Mouse (Mus musculus) CH12.LX (cell line): Measurements from ENCODE around the gene Tns4. TPM values are rescaled to one million over a fixed set of nuclear protein-coding genes. Genes with fewer than 3 reads are reported as not detected.

Source experiments
- DNase-seq: peaks from one replicate; pipeline ENCODE4 v3.0.0-alpha.2; 2013; ENCODE audit errors: extremely low read depth
- H3K27ac ChIP-seq: 2 replicates; pipeline ENCODE4 v1.5.1; 2012; ENCODE audit warnings: low read depth, mild to moderate bottlenecking, control low read depth, moderate library complexity; ENCODE audit not compliant: insufficient read depth
- H3K27me3 ChIP-seq: replicated peaks from 2 replicates; pipeline ENCODE3; 2012; ENCODE audit warnings: inconsistent platforms
- H3K36me3 ChIP-seq, 2 experiments: replicated peaks in 1 of 2; 2 replicates each; pipeline versions ENCODE3 to v1.6.1; 2012; ENCODE audit warnings: inconsistent platforms in 1 of 2, low read length in 1 of 2, mild to moderate bottlenecking in 1 of 2, mixed read lengths in 1 of 2, moderate library complexity in 1 of 2; ENCODE audit not compliant: control insufficient read depth in 1 of 2, insufficient read depth in 1 of 2
- H3K4me1 ChIP-seq, 2 experiments: 2 replicates each; pipeline ENCODE4 v1.6.1; 2012; ENCODE audit warnings: inconsistent platforms in 1 of 2, moderate library complexity in 1 of 2; ENCODE audit not compliant: insufficient read depth in 2 of 2, control insufficient read depth in 1 of 2
- H3K4me2 ChIP-seq: 2 replicates; pipeline ENCODE4 v1.6.1; 2012; ENCODE audit warnings: low read depth, mild to moderate bottlenecking, control low read depth; ENCODE audit not compliant: poor library complexity, insufficient read depth, severe bottlenecking
- H3K4me3 ChIP-seq, 3 experiments: fragments of 150-350 bp in 1 of 3; sonication (generic) in 1 of 3; replicated peaks in 1 of 3; 2 replicates each; pipeline versions ENCODE3 to v1.5.1; 2011 to 2012; ENCODE audit warnings: low read depth in 2 of 3, low read length in 2 of 3, mild to moderate bottlenecking in 2 of 3, moderate library complexity in 2 of 3, control low read depth in 1 of 3, improper control_type of control experiment in 1 of 3, inconsistent platforms in 1 of 3, mixed read lengths in 1 of 3; ENCODE audit not compliant: poor library complexity in 1 of 3
- H3K79me2 ChIP-seq: replicated peaks from 2 replicates; pipeline ENCODE4 v1.6.1; 2012; ENCODE audit warnings: mild to moderate bottlenecking, moderate library complexity; ENCODE audit not compliant: control insufficient read depth, poor library complexity, insufficient read depth, severe bottlenecking; ENCODE audit errors: extremely low read depth
- H3K9ac ChIP-seq: 2 replicates; pipeline ENCODE4 v1.6.1; 2012; ENCODE audit warnings: low read depth, mild to moderate bottlenecking, control low read depth, moderate library complexity; ENCODE audit not compliant: insufficient read depth
- H3K9me3 ChIP-seq: replicated peaks from 2 replicates; pipeline ENCODE3; 2012; ENCODE audit warnings: low read length, inconsistent platforms, mixed read lengths
- CHD2 ChIP-seq: IDR thresholded peaks from 2 replicates; pipeline ENCODE4 v1.6.1; 2011; ENCODE audit warnings: low read length, improper control_type of control experiment
- CTCF ChIP-seq, 2 experiments: IDR thresholded peaks in 1 of 2; conservative IDR thresholded peaks in 1 of 2; 2 replicates each; pipeline ENCODE4 v1.5.1; 2011 to 2012; ENCODE audit warnings: low read depth in 2 of 2, low read length in 2 of 2, improper control_type of control experiment in 1 of 2, inconsistent platforms in 1 of 2, mild to moderate bottlenecking in 1 of 2, moderate library complexity in 1 of 2
- ELF1 ChIP-seq: IDR thresholded peaks from 2 replicates; pipeline ENCODE4 v1.6.1; 2014; ENCODE audit warnings: low read depth, mild to moderate bottlenecking, inconsistent platforms, low read length, improper control_type of control experiment
- EP300 ChIP-seq: IDR thresholded peaks from 2 replicates; pipeline ENCODE4 v1.6.1; 2011; ENCODE audit warnings: low read length, improper control_type of control experiment
- GABPA ChIP-seq: IDR thresholded peaks from 2 replicates; pipeline ENCODE4 v1.6.1; 2012; ENCODE audit warnings: low read depth, low read length, improper control_type of control experiment, inconsistent platforms; ENCODE audit not compliant: insufficient replicate concordance
- IRF4 ChIP-seq: IDR thresholded peaks from 2 replicates; pipeline ENCODE4 v1.6.1; 2014; ENCODE audit warnings: low read depth, mild to moderate bottlenecking, inconsistent platforms, low read length, improper control_type of control experiment
- KAT2A ChIP-seq: IDR thresholded peaks from 2 replicates; pipeline ENCODE4 v1.6.1; 2012; ENCODE audit warnings: low read length, improper control_type of control experiment, inconsistent platforms; ENCODE audit not compliant: insufficient replicate concordance
- MAX ChIP-seq: IDR thresholded peaks from 2 replicates; pipeline ENCODE4 v1.6.1; 2011; ENCODE audit warnings: low read length, improper control_type of control experiment
- MAZ ChIP-seq: IDR thresholded peaks from 2 replicates; pipeline ENCODE4 v1.6.1; 2012; ENCODE audit warnings: low read depth, mild to moderate bottlenecking, inconsistent platforms, low read length, improper control_type of control experiment, moderate library complexity
- MEF2A ChIP-seq: IDR thresholded peaks from 2 replicates; pipeline ENCODE4 v1.6.1; 2014; ENCODE audit warnings: low read depth, mild to moderate bottlenecking, inconsistent platforms, low read length, improper control_type of control experiment, borderline replicate concordance
- MXI1 ChIP-seq: IDR thresholded peaks from 2 replicates; pipeline ENCODE4 v1.6.1; 2011; ENCODE audit warnings: mild to moderate bottlenecking, low read depth, low read length, improper control_type of control experiment
- MYC ChIP-seq: IDR thresholded peaks from 2 replicates; pipeline ENCODE4 v1.6.1; 2011; ENCODE audit warnings: low read depth, mild to moderate bottlenecking, improper control_type of control experiment, low read length
- NRF1 ChIP-seq: IDR thresholded peaks from 2 replicates; pipeline ENCODE4 v1.6.1; 2014; ENCODE audit warnings: low read depth, mild to moderate bottlenecking, inconsistent platforms, low read length, improper control_type of control experiment, moderate library complexity
- PAX5 ChIP-seq: IDR thresholded peaks from 2 replicates; pipeline ENCODE4 v1.6.1; 2012; ENCODE audit warnings: low read length, inconsistent platforms, mixed read lengths
- POLR2A ChIP-seq: IDR thresholded peaks from 2 replicates; pipeline ENCODE4 v1.6.1; 2011; ENCODE audit warnings: low read depth, mild to moderate bottlenecking, improper control_type of control experiment, low read length
- RAD21 ChIP-seq: IDR thresholded peaks from 2 replicates; pipeline ENCODE4 v1.6.1; 2011; ENCODE audit warnings: low read depth, mild to moderate bottlenecking, low read length, improper control_type of control experiment, moderate library complexity
- RCOR1 ChIP-seq: conservative IDR thresholded peaks from 2 replicates; pipeline ENCODE4 v1.6.1; 2012; ENCODE audit warnings: low read depth, mild to moderate bottlenecking, inconsistent platforms, low read length, improper control_type of control experiment
- SIN3A ChIP-seq: IDR thresholded peaks from 2 replicates; pipeline ENCODE4 v1.6.1; 2012; ENCODE audit warnings: low read length, improper control_type of control experiment, inconsistent platforms
- TBP ChIP-seq: conservative IDR thresholded peaks from 2 replicates; pipeline ENCODE4 v1.6.1; 2011; ENCODE audit warnings: low read depth, low read length, improper control_type of control experiment
- UBTF ChIP-seq: IDR thresholded peaks from 2 replicates; pipeline ENCODE4 v1.6.1; 2012; ENCODE audit warnings: low read depth, mild to moderate bottlenecking, inconsistent platforms, low read length, improper control_type of control experiment, moderate library complexity
- ZKSCAN1 ChIP-seq: IDR thresholded peaks from 2 replicates; pipeline ENCODE4 v1.6.1; 2012; ENCODE audit warnings: low read depth, inconsistent platforms, low read length, improper control_type of control experiment, borderline replicate concordance
- ZMIZ1 ChIP-seq: IDR thresholded peaks from 2 replicates; pipeline ENCODE4 v1.6.1; 2012; ENCODE audit warnings: low read depth, mild to moderate bottlenecking, inconsistent platforms, low read length, improper control_type of control experiment
- dilution Hi-C: fragments of 300-500 bp; cut with MboI; formaldehyde crosslinking; loops from 2 replicates; pipeline ENCODE4 v1.14.3; 2020; ENCODE audit warnings: low sequenced_read_pairs; ENCODE audit not compliant: extremely low pct_unique_long_range_greater_than_20kb, extremely low pct_ligation_motif_present
- in situ Hi-C: fragments of 300-500 bp; cut with MboI; formaldehyde crosslinking; loops from 3 replicates; pipeline ENCODE4 v1.14.3; 2019; ENCODE audit warnings: low sequenced_read_pairs, low pct_ligation_motif_present, low pct_unique_long_range_greater_than_20kb, mixed read lengths
- polyA plus RNA-seq: library from polyadenylated mRNA; unstranded; fragments of >175 nt; gene quantifications from 2 replicates; pipeline ENCODE4 v1.2.1, GENCODE M21; 2012; ENCODE audit warnings: low read depth; ENCODE audit not compliant: insufficient read length
- total RNA-seq, 2 experiments: library from RNA; depleted of rRNA; stranded (reverse); fragments of 300-350 nt in 1 of 2; fragments of >200 nt in 1 of 2; gene quantifications; 2 replicates each; pipeline ENCODE4 v1.2.3; 2012 to 2014

The Tns4 gene
- total and polyA plus RNA-seq, 3 experiments = 0.04 to 0.11 TPM; not detected in 1

DNA sequence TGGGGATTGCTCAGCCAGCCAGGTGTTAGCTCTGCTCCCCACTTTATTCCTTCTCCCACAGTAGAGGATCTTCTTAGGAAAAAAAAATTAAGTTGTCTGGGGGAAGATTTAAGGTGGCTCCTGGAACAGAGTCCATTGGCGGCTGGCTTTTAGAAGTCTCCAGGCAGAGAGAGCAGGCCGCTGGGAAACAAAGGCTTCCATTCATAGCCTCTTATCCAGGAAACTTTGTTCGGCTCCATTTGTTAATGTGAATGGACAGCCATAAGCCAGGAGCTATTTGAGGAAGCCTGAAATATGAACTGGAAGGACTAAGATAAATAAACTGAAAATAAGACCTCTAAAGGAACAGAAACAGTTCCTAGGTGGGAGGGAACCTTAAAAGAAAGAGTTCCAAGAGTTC, 24.0 kb upstream of the Tns4 start:
- dilution Hi-C loops = no loop called here

DNA sequence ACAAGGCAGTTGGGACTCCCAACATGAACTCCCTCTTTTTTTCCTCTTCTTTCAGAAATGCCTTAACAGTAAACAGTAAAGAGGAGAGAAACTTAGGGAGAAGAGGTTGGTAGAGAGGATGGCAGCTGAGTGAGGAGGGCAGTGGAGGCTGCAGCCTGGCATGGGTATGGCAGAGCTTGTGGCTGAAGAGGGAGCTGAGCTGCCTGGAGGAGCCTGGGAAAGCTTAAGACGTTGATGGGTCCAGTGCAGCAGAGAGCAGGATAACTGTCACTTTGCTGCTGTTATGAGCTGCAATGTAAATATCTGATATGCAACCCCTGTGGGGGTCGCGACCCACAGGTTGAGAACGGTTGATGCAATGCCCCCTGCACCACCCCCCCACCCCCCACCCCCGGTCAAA, 23.6 kb upstream of the Tns4 start:
- dilution Hi-C loops (no loop called here), in situ Hi-C loops (no loop called here)
- H3K27me3 ChIP-seq = peaks cover 4% of the 10 kb centered on the region
- no peak overlapping the region for H3K4me3 ChIP-seq
- DNase-seq = no peak
- no peaks in the 10 kb centered on the region for H3K79me2 ChIP-seq
- no peaks in the 10 kb centered on the region for H3K36me3 ChIP-seq
- no peak overlapping the region for H3K9ac ChIP-seq
- TF ChIP-seq RCOR1 (no peak), UBTF (no peak), MAZ (no peak), TBP (no peak), EP300 (no peak), GABPA (no peak), MYC (no peak), IRF4 (no peak), NRF1 (no peak), CHD2 (no peak), ZKSCAN1 (no peak), MAX (no peak), ELF1 (no peak)
- H3K9me3 ChIP-seq = peaks cover 6% of the 10 kb centered on the region
- H3K27ac ChIP-seq = no peak overlapping the region
- H3K4me1 ChIP-seq = 0 out of 4 replicates have a peak, but pooled peaks cover 2 to 3% of the 10 kb centered on the region in 2 experiments
- no peak overlapping the region for H3K4me2 ChIP-seq

More for the DNA sequence above, 24.0 kb upstream of the Tns4 start:
- Histone ChIP-seq H3K4me3 (no peak overlapping the region), H3K27me3 (peaks cover 4% of the 10 kb centered on the region), H3K4me2 (no peak overlapping the region), H3K27ac (no peak overlapping the region), H3K9me3 (peaks cover 6% of the 10 kb centered on the region), H3K79me2 (no peaks in the 10 kb centered on the region), H3K36me3 (no peaks in the 10 kb centered on the region), H3K4me1 (0 out of 4 replicates have a peak, but pooled peaks cover 2 to 3% of the 10 kb centered on the region in 2 experiments), H3K9ac (no peak overlapping the region)
- in situ Hi-C loops = no loop called here
- no peak for DNase-seq
- TF ChIP-seq SIN3A (no peak), NRF1 (no peak), PAX5 (no peak), MAX (no peak), RAD21 (no peak), RCOR1 (no peak), ZKSCAN1 (no peak), UBTF (no peak), KAT2A (no peak), CTCF (conservative IDR thresholded peaks at IDR 0.05 in 1 of 2, IDR thresholded peaks at IDR 0.05 in 1 of 2; ENCODE audit: low read depth in 2 of 2, low read length in 2 of 2) (no peak), MEF2A (no peak), MXI1 (no peak), EP300 (no peak), ZMIZ1 (no peak), ELF1 (no peak), MAZ (no peak), POLR2A (no peak)
